Comparison of ENCODE assay signal across 10 mouse cellular contexts in the genomic region with DNA sequence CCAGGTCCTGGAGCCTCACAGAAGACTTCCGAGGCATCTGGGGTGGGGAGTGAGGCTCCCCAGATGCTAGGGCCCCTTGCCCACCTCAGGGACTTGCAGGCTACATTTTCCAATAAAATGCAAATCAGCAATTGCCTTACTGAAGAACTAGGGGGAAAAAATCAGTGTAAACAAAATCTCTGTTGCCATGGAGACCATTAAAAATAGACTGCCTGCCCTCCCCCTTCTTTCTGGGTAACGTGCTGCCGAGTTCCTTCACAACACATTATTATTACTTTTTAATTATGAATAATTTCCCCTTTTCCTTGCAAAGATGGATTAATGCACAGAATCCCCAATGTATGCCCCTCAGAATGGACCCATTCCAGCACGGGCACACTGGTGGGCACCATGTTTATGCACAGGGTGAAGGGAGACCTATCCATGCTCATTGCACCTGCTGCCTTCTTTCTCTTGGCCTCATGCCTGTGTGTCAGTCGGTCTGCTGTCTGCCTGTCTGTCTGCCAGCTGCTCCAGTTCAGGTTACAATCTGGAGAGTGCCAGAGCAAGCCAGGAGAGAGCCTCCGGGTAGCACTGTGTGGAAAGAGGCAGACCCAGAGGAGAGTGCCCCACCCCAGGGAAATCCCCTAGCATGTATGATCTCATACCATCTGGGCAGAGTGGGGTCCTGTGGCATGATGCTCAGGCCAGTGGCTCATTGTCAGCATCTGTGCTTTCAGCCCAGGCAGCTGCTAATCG.
DNase-seq lines count a peak whose midpoint lies in the region; ATAC-seq and TF ChIP-seq lines count a peak whose summit lies in the region.
"Had no signal": no experiment of that assay in that cellular context is flagged by ENCODE, and none has a peak within 500 bp of the region (broad histone marks: within the 10 kb centered on the region; RNA-seq: fewer than 3 reads in every experiment).

No protein-coding gene starts in this region.

- 21% methylated on average over 7 of the region's 7 CpGs for WGBS in forebrain, embryonic 16.5 days
- WGBS in neural tube, embryonic 14.5 days, result 34% methylated on average over 7 of the region's 7 CpGs

- TF ChIP-seq CTCF in left cerebral cortex, adult 2 months (IDR thresholded peaks at IDR 0.05), result no peak

- H3K36me3 ChIP-seq in forebrain, embryonic 16.5 days (ENCODE audit: control insufficient read depth, insufficient read depth), result no peaks in the 10 kb centered on the region
- H3K36me3 ChIP-seq in neural tube, embryonic 14.5 days (ENCODE audit: control insufficient read depth, insufficient read depth, low read length), result no peaks in the 10 kb centered on the region

- ATAC-seq in forebrain, embryonic 16.5 days, result peak; percentile 51
- peak; percentile 45; the same call in 1 of the 2 replicates for ATAC-seq in neural tube, embryonic 14.5 days (ENCODE audit: low read depth)

- H3K27me3 ChIP-seq in forebrain, embryonic 16.5 days (replicated peaks; ENCODE audit: control insufficient read depth, insufficient read depth, low read length), result no peaks in the 10 kb centered on the region
- H3K27me3 ChIP-seq in neural tube, embryonic 14.5 days (ENCODE audit: control insufficient read depth, insufficient read depth, low read length), result no peaks in the 10 kb centered on the region

- H3K4me3 ChIP-seq in left cerebral cortex, adult 2 months, result no peak overlapping the region
- no peak overlapping the region for H3K4me3 ChIP-seq in forebrain, embryonic 16.5 days (replicated peaks; ENCODE audit: low read length)
- H3K4me3 ChIP-seq in neural tube, embryonic 14.5 days (ENCODE audit: low read depth, low read length), result no peak overlapping the region

- no peak for DNase-seq in left cerebral cortex, adult 2 months (ENCODE audit: extremely low spot score in 1 of 2, low spot score in 2 of 2)
- no peak for DNase-seq in left cerebral cortex, postnatal 10 days (ENCODE audit: extremely low spot score in 1 of 2, low spot score in 2 of 2)
- DNase-seq in cerebellum, adult 8-10 months, result peak; percentile 60
- no peak for DNase-seq in testis, postnatal 10 days (ENCODE audit: low spot score)
- no peak for DNase-seq in thymus, postnatal 4 days
- DNase-seq: adrenal gland, adult 2 months; kidney, postnatal 4 days had no signal

- intact Hi-C loops in left cerebral cortex, adult 2 months (cut with DNase I), result no loop called here
- intact Hi-C loops in left cerebral cortex, postnatal 10 days (cut with DNase I), result no loop called here

- H3K27ac ChIP-seq in left cerebral cortex, adult 2 months, result peak overlapping the region; percentile 76
- peak overlapping the region; percentile 77 for H3K27ac ChIP-seq in forebrain, embryonic 16.5 days (ENCODE audit: low read length)
- peak overlapping the region; percentile 50 for H3K27ac ChIP-seq in neural tube, embryonic 14.5 days (ENCODE audit: low read depth, low read length)
- H3K27ac ChIP-seq: liver, embryonic 14.5 days had no signal

- peaks cover 54% of the 10 kb centered on the region for H3K4me1 ChIP-seq in forebrain, embryonic 16.5 days (replicated peaks; ENCODE audit: control insufficient read depth, insufficient read depth, low read length)
- peaks cover 41% of the 10 kb centered on the region for H3K4me1 ChIP-seq in neural tube, embryonic 14.5 days (ENCODE audit: control insufficient read depth, insufficient read depth, low read length)

- no peaks in the 10 kb centered on the region for H3K9me3 ChIP-seq in forebrain, embryonic 16.5 days (ENCODE audit: control insufficient read depth, low read length)
- no peaks in the 10 kb centered on the region for H3K9me3 ChIP-seq in neural tube, embryonic 14.5 days (ENCODE audit: control insufficient read depth, low read length)

- H3K4me2 ChIP-seq in forebrain, embryonic 16.5 days (ENCODE audit: low read length), result peak overlapping the region; percentile 27
- H3K4me2 ChIP-seq in neural tube, embryonic 14.5 days (ENCODE audit: low read depth, low read length), result no peak overlapping the region

- H3K9ac ChIP-seq in forebrain, embryonic 16.5 days (replicated peaks; ENCODE audit: low read depth, low read length), result no peak overlapping the region
- H3K9ac ChIP-seq in neural tube, embryonic 14.5 days (replicated peaks; ENCODE audit: low read depth, low read length), result 0 out of 2 replicates have a peak overlapping the region, but pooled peaks have one; percentile 7
- H3K9ac ChIP-seq: liver, embryonic 14.5 days had no signal
